Mouse (Mus musculus): ENCODE data around the gene Slc16a13.

Slc16a13 gene

DNA sequence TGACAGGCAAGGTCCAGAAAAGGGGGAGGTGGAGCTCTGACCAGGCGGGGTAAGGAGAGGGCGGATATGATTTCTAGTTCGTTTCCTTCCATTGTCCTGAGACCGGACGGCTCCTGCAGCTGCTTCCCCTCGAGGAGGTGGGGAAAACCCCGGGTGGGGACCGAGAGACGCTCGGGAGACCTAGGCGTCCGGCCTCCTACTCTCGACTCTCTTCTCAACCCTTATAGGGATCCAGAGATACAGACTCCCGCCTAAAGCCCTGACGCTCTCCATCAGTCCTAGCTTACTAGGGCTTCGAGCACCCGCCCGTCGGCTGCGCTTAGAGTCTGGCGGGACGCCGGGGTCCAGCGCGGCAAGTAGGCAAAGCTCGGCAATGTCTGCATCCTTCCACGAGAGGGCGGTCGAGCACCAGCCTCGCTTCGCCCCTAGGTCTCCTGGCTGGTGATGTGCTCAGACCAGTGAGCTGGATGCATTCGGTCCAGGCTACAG is 9.4 kb upstream of the Slc16a13 start:
- peak; percentile 77 for DNase-seq (ENCODE audit: low spot score)

DNA sequence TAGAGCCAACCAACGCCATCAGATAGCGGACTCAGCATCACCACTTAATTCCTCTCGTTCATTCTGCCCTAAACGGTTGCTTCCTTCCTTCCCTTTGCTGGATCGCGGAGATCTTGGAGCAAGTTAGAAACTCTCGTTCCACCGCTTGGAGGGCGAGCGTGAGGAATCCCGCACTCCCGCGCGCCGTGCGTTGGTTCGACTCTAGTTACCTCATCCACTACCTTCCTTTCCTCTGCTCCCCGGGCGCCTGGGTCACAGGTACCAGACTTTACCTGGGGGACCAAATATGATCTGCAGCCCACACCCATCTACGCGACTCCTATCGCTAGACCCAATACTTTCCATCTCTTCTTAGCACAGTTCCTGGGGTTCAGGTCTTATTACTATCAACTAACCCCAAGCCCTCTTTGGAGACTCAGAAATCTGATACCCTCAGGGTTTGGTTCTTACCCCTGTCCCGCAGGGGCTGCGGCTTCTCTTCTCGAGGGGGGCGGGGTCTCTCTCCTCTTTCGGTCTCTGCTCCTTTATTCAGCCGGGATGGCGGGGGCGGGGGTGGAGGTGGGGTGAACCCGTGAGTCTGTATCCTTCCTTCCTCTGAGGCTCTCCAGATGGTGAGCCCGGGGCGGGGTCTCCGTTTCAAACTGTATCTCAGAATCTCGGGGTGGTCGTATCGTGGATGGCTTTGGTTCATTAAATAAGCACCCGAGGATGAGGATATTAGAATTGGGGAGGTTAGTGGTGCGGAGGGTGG is 8.6 kb upstream of the Slc16a13 start, which contains the start of gene Bcl6b:
Gene Bcl6b, minus strand, starts transcription at position 539 of the 751 bp plus-strand sequence.
- DNase-seq (ENCODE audit: low spot score) = no peak

GRCm38 (mm10) chr11:70228828-70229227 is 8.0 kb upstream of the Slc16a13 start:
- peak; percentile 74 for DNase-seq (ENCODE audit: low spot score)

DNA sequence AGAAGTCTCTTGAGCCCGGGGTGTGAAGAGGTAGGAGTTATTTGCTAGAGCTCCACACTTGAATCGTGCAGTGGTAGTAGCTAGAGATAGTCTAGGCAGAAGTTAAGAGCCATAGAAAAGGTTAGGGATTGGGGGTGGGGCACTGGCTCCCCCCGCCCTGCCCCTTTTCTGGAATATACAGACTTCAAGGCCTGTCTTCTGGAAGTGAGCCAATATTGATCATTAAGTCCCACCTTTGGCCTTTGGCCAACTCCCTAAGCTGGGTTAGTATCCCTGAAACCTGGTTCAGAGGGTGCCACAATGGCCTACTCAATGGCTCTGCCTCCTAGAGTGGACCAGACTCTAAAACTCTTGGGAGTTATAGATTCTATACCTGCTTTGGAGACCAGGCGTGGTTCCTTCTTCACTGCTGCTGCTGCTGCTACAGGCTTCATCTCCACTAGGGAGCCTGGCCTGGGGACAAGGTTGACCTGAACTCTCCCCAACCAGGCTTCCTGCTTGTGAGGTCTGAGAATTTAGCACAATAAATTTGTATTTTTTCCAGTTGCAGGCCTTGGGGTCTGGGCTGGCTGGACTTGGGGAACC is 6.9 kb upstream of the Slc16a13 start:
- no peak for DNase-seq (ENCODE audit: low spot score)

DNA sequence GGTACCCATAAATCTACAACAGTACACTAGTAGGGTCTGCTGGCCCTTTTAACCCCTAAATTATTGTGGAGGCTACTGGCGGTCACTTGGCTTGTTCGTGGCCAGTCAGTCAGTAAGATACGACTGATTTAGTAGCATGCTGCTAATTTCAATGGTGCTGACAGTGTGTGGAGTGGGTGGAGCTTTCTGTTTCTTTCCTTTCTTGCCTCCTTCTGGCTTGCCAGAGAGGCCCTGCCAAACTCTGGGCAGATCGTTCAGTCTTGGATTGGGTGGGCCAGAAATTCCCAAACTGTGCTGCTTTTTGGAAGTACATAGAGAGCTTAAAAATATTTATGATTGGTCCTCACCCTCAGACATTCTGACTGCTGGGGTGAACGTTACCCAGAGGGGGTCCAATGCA is 6.3 kb upstream of the Slc16a13 start:
- DNase-seq (ENCODE audit: low spot score) = no peak

DNA sequence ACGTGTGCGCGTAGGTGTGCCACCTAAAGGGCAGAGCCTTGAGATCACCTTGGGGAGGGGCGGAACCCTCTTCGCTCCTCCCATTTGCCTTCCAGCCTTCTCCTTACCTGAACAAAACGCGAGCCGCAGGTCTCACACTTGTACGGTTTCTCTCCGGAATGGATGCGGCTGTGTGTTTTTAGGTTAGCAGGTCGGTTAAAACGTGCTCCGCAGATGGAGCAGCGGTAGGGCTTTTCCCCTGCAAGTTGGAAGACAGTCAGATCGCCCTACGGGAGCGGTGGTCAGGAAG is 5.7 kb upstream of the Slc16a13 start:
- DNase-seq (ENCODE audit: low spot score) = no peak

DNA sequence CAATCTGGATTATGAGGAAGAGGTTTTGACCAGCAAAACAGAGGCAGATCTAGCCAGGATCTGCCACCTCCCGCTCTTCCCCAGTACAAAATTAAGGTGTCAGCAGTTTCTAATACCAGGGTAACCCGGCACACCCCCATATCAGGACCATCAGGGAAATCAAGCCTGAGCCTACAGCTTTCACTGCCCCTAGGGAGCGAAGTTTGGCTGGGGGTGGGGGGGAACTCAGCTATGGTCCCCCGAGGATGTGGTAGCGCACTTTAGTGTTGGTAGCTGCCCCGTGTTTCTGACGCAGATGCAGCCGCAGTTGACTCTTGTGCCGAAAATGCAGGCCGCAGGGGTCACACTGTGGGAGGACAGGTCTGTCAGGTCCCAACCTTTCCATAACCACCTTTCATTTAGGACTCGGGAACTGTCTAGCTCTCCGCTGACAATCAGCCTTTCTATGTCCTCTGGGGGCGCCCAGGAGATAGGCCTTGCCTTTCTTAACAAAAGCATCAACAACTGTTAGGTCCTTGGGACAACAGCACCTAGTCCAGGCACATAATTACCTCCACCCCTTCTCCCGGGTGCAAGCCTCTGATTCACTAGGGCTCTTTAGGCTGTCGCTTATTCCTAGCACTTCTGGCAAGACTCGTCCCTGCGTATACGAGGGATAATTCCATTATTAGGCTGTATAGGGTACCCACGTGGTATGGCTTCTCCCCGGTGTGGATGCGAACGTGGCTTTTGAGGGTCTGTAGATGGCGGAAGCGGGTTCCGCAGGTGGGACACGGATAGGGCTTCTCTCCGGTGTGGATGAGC is 5.1 kb upstream of the Slc16a13 start:
- no peak for DNase-seq (ENCODE audit: low spot score)

DNA sequence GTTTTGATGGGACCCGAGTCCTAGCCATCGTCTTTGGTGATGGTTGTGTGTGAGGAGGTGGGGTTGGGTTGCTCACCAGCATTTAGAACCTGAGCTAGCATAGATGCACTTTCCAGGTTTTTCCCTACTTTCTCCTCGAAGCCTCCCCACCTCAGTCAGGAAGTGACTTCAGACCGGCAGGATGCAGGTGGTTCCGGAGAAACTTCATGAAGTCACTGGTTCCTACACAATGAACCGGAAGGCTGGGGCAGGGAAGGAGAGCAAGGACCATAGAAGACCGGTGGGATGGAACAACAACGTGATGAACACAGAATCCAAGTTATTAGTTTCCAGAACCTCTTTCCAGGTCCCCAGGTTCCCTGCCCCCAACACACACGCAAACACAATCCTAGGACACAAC is 2.9 kb upstream of the Slc16a13 start:
- no peak for DNase-seq (ENCODE audit: low spot score)

GRCm38 (mm10) chr11:70221603-70222500 is 988 bp upstream of the Slc16a13 start:
- DNase-seq (ENCODE audit: low spot score) = peak; percentile 86

- no peak for DNase-seq (ENCODE audit: low spot score)
Measured at GRCm38 (mm10) chr11:70220323-70220722, 541 bp downstream of the Slc16a13 start.

DNA sequence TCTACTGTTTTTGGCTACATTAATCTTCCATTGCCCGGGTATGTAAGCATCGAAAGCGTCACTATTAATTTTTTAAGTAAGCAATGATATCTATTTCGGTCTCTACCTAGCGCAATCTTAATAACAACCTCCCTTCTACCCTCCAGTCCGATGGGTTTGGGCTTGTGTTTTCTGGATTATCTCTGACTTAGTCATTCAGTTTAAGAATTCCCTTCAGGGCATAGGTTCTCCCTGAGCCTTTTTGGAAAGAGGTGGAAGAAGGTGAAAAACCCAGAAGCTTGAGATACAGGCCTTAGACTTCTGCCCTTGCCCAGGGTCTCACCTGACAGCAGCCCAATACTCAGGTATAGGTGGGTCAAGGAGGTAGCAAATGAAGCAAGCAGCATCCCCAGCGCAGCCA is 991 bp downstream of the Slc16a13 start:
- DNase-seq (ENCODE audit: low spot score) = no peak

GRCm38 (mm10) chr11:70218741-70219470 is 2.0 kb downstream of the Slc16a13 start:
- no peak for DNase-seq (ENCODE audit: low spot score)

GRCm38 (mm10) chr11:70218039-70218438 is 2.8 kb downstream of the Slc16a13 start:
- DNase-seq (ENCODE audit: low spot score) = no peak

DNA sequence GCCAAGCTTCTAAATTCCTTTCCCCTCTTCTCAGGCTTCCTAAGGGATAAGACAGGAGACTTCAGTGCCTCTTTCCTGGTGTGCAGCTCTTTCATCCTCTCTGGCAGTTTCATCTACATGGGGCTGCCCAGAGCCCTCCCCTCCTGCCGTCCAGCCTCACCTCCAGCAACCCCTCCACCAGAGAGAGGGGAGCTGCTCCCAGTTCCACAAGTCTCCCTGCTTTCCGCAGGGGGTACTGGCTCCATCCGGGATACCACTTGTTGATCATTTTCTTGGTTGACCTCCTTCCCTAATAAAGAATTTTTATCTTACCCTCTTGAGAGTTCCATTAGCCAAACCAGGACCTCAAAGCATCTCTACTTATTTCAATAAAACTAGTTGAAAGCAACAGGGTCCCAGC is 4.8 kb downstream of the Slc16a13 start:
- DNase-seq (ENCODE audit: low spot score) = no peak

DNA sequence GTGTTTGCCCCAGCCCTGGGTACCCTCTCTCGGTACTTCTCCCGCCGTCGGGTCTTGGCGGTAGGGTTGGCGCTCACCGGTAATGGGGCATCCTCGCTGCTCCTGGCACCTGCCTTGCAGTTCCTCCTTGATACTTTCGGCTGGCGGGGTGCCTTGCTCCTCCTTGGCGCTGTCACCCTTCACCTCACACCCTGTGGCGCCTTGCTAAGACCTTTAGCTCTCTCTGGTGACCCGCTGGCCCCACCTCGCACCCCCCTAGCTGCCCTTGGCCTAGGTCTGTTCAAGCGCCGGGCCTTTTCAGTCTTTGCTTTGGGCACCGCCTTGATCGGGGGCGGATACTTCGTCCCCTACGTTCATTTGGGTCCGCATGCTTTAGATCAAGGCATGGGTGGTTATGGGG is 5.6 kb downstream of the Slc16a13 start:
- no peak for DNase-seq (ENCODE audit: low spot score)

GRCm38 (mm10) chr11:70214856-70215209 is 6.0 kb downstream of the Slc16a13 start:
- no peak for DNase-seq (ENCODE audit: low spot score)

GRCm38 (mm10) chr11:70214191-70214855 is 6.5 kb downstream of the Slc16a13 start:
- no peak for DNase-seq (ENCODE audit: low spot score)

GRCm38 (mm10) chr11:70213736-70214135 is 7.1 kb downstream of the Slc16a13 start:
- no peak for DNase-seq (ENCODE audit: low spot score)

GRCm38 (mm10) chr11:70212896-70213295 is 8.0 kb downstream of the Slc16a13 start:
- DNase-seq (ENCODE audit: low spot score) = peak; percentile 69

GRCm38 (mm10) chr11:70212423-70212822 is 8.4 kb downstream of the Slc16a13 start, which contains the start of gene Slc16a11:
Gene Slc16a11 (plus strand): TSS chr11:70212752.
- DNase-seq (ENCODE audit: low spot score) = no peak

DNA sequence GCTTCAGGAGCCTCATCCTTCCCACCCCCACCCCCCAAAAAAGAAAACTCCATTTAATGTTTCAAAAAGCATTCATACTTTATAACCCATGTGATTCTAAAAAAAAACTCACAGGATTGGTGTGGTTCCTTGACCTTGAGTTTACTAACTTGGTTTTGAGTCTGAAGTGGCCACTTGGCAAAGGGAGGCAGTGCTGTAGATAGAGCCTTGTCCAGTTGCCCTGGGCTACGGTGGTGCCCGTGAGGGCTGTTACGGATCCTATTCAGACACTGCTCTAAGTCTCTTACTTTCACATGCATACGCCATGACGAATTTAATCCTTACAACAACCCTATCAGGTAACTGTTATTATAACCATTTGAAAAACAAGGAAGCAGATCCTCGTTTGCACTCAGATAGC is 8.9 kb downstream of the Slc16a13 start:
- no peak for DNase-seq (ENCODE audit: low spot score)
